Mouse (Mus musculus) liver, postnatal 0 days (tissue): ENCODE measurements around the gene Noxo1. TPM values are rescaled to one million over a fixed set of nuclear protein-coding genes. Genes with fewer than 3 reads are reported as not detected.
A peak's percentile ranks its signal among the peaks of the same experiment; 100 is the strongest.
"Not testable (repeated sequence)": the region's sequence is repeated elsewhere in the genome, so short reads cannot be mapped to it uniquely, and the experiment has no call there.

Experiments used
- ATAC-seq: fragments of 200-750 bp; cut with Nextera tagmentation; 2 replicates; pipeline ENCODE4 v1.8.0; 2017; ENCODE audit warnings: mild to moderate bottlenecking, moderate library complexity
- DNase-seq: peaks from one replicate; pipeline ENCODE4 v3.0.0-alpha.2; 2016
- H3K27ac ChIP-seq: fragments of 300-500 bp; sonication (generic); 2 replicates; pipeline ENCODE4 v1.5.1; 2014; ENCODE audit warnings: antibody characterized with exemption, moderate library complexity, mild to moderate bottlenecking, low read depth
- H3K27me3 ChIP-seq: fragments of 300-500 bp; sonication (generic); 2 replicates; pipeline ENCODE4 v1.6.1; 2014; ENCODE audit warnings: low read length, control low read depth, mixed read lengths; ENCODE audit not compliant: insufficient read depth
- H3K36me3 ChIP-seq: fragments of 300-500 bp; sonication (generic); replicated peaks from 2 replicates; pipeline ENCODE4 v1.6.1; 2014; ENCODE audit warnings: mild to moderate bottlenecking, control low read depth, low read length, moderate library complexity, mixed read lengths; ENCODE audit not compliant: insufficient read depth
- H3K4me1 ChIP-seq: fragments of 300-500 bp; sonication (generic); 2 replicates; pipeline ENCODE4 v1.6.1; 2014; ENCODE audit warnings: antibody characterized with exemption, mild to moderate bottlenecking, control low read depth; ENCODE audit not compliant: insufficient read depth
- H3K4me2 ChIP-seq: fragments of 300-500 bp; sonication (generic); 2 replicates; pipeline ENCODE4 v1.6.1; 2014; ENCODE audit warnings: low read depth, mild to moderate bottlenecking, low read length, moderate library complexity, mixed read lengths
- H3K4me3 ChIP-seq: fragments of 300-500 bp; sonication (generic); 2 replicates; pipeline ENCODE4 v1.5.1; 2014; ENCODE audit warnings: low read depth, low read length
- H3K9ac ChIP-seq: fragments of 300-500 bp; sonication (generic); replicated peaks from 2 replicates; pipeline ENCODE4 v1.6.1; 2014; ENCODE audit warnings: mild to moderate bottlenecking, moderate library complexity
- H3K9me3 ChIP-seq: fragments of 300-500 bp; sonication (generic); 2 replicates; pipeline ENCODE4 v1.6.1; 2016; ENCODE audit warnings: mild to moderate bottlenecking, control low read depth, low read length, mixed read lengths
- CTCF ChIP-seq: sonication (generic); IDR thresholded peaks from 2 replicates; pipeline ENCODE4 v1.5.1; 2016; ENCODE audit warnings: antibody characterized with exemption, low read depth
- EP300 ChIP-seq: IDR thresholded peaks from 2 replicates; pipeline ENCODE4 v1.6.1; 2016; ENCODE audit warnings: antibody characterized with exemption, low read depth, mild to moderate bottlenecking
- WGBS: fragments of 180-500 bp; shearing (Covaris S2); extraction: QIAGEN DNeasy Blood & Tissue Kit; methylation state at CpG from one replicate; pipeline ENCODE4 v1.1.7; 2014; ENCODE audit not compliant: insufficient replicate concordance; 5-methylcytosine and 5-hydroxymethylcytosine counted together
- polyA plus RNA-seq: library from polyadenylated mRNA; unstranded; fragments of >200 nt; fragmentation: Nextera tagmentation; extraction: Ambion mirVana; gene quantifications from 2 replicates; pipeline ENCODE4 v1.2.1, GENCODE M21; 2015

Gene Noxo1
- polyA plus RNA-seq, 1 experiment from 2014 or later, result 0.51 TPM

DNA sequence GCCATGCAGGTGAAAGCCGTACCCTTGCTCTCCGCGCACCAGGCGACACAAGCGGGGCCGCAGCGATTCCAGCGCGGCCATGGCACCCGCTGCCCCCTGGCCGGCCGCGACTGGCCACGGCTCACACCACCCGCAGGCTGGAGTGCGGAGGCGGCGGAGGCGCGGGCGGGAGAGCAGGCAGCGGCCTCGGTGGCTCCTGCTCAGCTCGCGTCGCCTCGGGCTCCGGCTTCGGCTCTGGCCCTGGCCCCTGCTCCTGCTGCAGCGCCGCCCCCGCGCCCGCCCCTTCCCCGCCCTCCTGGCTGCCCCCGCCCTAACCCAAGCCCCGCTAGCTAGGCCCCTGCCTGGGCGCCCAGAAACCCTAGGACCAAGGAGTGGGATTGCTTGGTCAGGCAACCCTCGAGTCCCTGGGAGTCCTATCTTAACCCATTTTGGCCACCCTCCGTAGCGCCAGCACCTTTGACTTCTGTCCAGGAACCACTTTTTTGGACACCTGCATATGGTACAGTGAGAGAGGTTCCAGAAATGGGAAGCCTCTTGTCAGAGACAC, 45.9 kb upstream of the Noxo1 start, which contains the start of gene Slc9a3r2:
TSS of gene Slc9a3r2 (minus strand) at position 258 of the 547 bp plus-strand sequence.
- H3K27ac ChIP-seq, result no peak within 1 kb of the TSS
- no peaks in the 10 kb centered on the region for H3K9me3 ChIP-seq
- WGBS, result 1% methylated on average over 41 of the region's 41 CpGs
- H3K27me3 ChIP-seq, result peaks cover 16% of the 10 kb centered on the region
- peak within 1 kb of the TSS; percentile 59 for H3K9ac ChIP-seq
- ATAC-seq, result peak; percentile 55; the same call in 1 of the 2 replicates
- H3K36me3 ChIP-seq, result no peaks in the 10 kb centered on the region
- TF ChIP-seq EP300 (no peak), CTCF (no peak)
- peak within 1 kb of the TSS; percentile 94 for H3K4me2 ChIP-seq
- peak; percentile 66 for DNase-seq
- peaks cover 17% of the 10 kb centered on the region for H3K4me1 ChIP-seq
- peak within 1 kb of the TSS; percentile 64 for H3K4me3 ChIP-seq

DNA sequence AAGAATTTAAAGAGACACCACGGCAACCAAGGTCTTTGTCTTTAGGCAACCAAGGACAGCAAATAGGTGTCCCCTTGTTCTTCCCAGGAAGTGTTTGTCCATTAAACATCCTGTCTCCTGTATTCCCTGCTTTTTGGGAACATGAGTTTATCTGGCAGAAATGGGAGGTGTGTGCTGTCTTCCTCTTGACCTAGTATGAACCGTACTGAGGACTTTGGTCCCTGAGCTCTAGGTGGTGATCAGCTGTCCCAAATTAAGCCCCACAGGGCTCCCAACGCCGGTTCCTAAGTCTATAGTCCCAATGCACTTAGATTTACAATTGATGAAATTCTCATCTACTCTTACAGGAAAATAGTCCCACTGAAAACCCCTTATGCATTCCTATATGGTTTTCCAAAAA, 45.3 kb upstream of the Noxo1 start:
- Histone ChIP-seq H3K4me3 (no peak overlapping the region), H3K9me3 (no peaks in the 10 kb centered on the region), H3K27ac (no peak overlapping the region), H3K4me2 (peak overlapping the region; percentile 94; the same call in 1 of the 2 replicates), H3K4me1 (peaks cover 13% of the 10 kb centered on the region), H3K9ac (no peak overlapping the region), H3K36me3 (no peaks in the 10 kb centered on the region), H3K27me3 (peaks cover 16% of the 10 kb centered on the region)
- ATAC-seq (no peak), DNase-seq (no peak)
- WGBS, result 61% methylated on average over 4 of the region's 4 CpGs
- TF ChIP-seq CTCF (no peak), EP300 (no peak)

GRCm38 (mm10) chr17:24651835-24652234, 44.2 kb upstream of the Noxo1 start:
- Histone ChIP-seq H3K27ac (no peak overlapping the region), H3K36me3 (no peaks in the 10 kb centered on the region), H3K4me3 (no peak overlapping the region), H3K4me1 (peaks cover 13% of the 10 kb centered on the region), H3K9me3 (no peaks in the 10 kb centered on the region), H3K4me2 (no peak overlapping the region), H3K27me3 (peaks cover 18% of the 10 kb centered on the region), H3K9ac (no peak overlapping the region)
- DNase-seq (no peak), ATAC-seq (no peak)
- WGBS, result 42% methylated on average over 3 of the region's 3 CpGs
- TF ChIP-seq CTCF, result no peak
- TF ChIP-seq EP300, result no peak

DNA sequence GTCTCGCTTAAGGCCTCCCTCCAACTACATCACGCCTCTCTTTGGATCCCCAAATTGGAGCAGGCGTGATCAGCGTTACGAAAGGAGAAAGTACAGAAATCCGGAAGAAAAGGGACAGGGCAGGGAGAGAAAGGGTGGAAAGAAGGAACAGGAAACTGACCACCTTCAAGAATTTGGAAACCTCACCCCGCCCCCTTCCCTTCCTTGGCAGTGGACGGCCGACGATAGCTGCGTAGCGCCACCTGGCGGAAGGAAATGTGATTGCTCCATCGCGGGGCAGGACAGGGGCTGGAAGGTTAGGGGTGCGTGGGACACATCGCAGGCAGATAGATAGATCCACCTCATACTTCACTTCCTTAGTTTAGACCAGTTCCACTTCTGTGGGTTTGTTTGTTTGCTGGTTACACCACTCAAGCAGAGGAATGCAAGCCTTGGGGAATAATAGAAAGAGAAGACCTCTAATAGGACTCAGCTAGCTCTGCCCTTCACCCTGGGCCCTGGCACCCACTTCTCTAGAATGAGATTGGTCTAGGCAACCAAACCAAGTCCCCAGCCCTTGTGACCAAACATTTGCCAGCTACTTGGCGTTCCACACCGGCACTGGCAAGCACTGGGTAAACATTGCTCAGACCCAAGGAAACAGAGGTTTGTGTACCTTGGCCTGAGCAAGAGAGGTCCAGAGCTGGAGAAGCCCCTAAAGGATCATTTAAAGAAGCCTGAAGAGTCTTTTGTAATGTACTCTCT, 41.9 kb upstream of the Noxo1 start:
- H3K36me3 ChIP-seq, result no peaks in the 10 kb centered on the region
- H3K27me3 ChIP-seq, result peaks cover 40% of the 10 kb centered on the region
- peak overlapping the region; percentile 55 for H3K4me2 ChIP-seq
- no peaks in the 10 kb centered on the region for H3K9me3 ChIP-seq
- DNase-seq (peak; percentile 87), ATAC-seq (peak; percentile 58; the same call in 1 of the 2 replicates)
- no peak overlapping the region for H3K9ac ChIP-seq
- TF ChIP-seq EP300, result no peak
- peak; percentile 97 for TF ChIP-seq CTCF
- H3K4me3 ChIP-seq, result no peak overlapping the region; the same call in 1 of the 2 replicates
- no peak overlapping the region for H3K27ac ChIP-seq
- WGBS, result 6% methylated on average over 19 of the region's 19 CpGs
- H3K4me1 ChIP-seq, result peaks cover 23% of the 10 kb centered on the region

GRCm38 (mm10) chr17:24654969-24655368, 41.1 kb upstream of the Noxo1 start:
- TF ChIP-seq CTCF (no peak), EP300 (no peak)
- WGBS, result 75% methylated on average over 4 of the region's 4 CpGs
- H3K27me3 ChIP-seq, result peaks cover 35% of the 10 kb centered on the region

DNA sequence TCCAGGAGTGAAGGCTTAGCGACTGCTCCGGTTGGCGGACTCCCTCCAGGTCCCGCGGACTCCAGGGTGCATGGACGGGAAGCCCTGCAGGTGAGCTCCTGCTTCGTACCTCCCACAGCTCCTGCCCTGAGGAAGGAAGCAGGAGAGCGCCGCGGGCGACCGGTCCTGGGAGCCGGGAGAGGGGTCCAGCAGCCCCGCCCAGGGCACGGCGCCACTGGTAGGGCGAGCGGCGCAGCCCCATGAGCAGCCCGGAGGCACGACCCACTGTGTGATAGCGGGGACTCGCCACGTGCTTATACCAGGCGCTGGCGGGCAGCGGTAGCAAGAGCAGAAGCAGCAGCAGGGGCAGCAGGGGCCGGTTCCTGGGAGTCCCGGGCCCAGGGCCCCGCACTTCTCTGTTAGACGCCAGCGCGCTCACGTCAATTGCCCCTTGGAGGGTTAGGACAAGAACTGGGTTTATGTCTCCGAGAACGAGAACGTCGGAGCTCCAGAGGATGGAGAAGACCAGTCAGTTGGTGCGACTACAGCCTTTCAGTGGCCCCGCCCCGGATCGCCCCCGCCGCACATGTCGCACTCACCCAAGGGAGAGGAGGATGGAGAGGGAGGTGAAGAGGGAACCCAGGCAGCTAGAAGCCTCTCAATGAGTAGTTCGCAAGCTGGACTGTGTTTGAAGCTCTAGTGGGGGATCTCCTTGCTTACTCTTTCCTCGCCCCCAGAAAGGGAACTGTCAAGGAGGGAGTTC, 37.8 kb upstream of the Noxo1 start, which contains the start of gene Npw:
TSS of gene Npw (minus strand) at position 441 of the 742 bp plus-strand sequence.
- ATAC-seq (peak; percentile 46; the same call in 1 of the 2 replicates), DNase-seq (peak; percentile 45)
- Histone ChIP-seq H3K36me3 (no peaks in the 10 kb centered on the region), H3K27me3 (peaks cover 27% of the 10 kb centered on the region), H3K9ac (0 out of 2 replicates have a peak within 1 kb of the TSS, but pooled peaks have one; percentile 34), H3K9me3 (no peaks in the 10 kb centered on the region), H3K27ac (no peak within 1 kb of the TSS), H3K4me3 (peak within 1 kb of the TSS; percentile 35), H3K4me1 (peaks cover 12% of the 10 kb centered on the region), H3K4me2 (peak within 1 kb of the TSS; percentile 71)
- 3% methylated on average over 46 of the region's 47 CpGs for WGBS
- no peak for TF ChIP-seq EP300
- TF ChIP-seq CTCF, result no peak

More at GRCm38 (mm10) chr17:24654969-24655368, 41.1 kb upstream of the Noxo1 start:
- Histone ChIP-seq H3K9me3 (no peaks in the 10 kb centered on the region), H3K4me1 (peaks cover 18% of the 10 kb centered on the region), H3K36me3 (no peaks in the 10 kb centered on the region), H3K4me2 (no peak overlapping the region), H3K4me3 (no peak overlapping the region), H3K27ac (no peak overlapping the region), H3K9ac (no peak overlapping the region)
- no peak for DNase-seq
- ATAC-seq, result no peak

GRCm38 (mm10) chr17:24667011-24667410, 29.0 kb upstream of the Noxo1 start:
- DNase-seq, H3K4me2 ChIP-seq, H3K27ac ChIP-seq, H3K27me3 ChIP-seq, ATAC-seq, H3K9me3 ChIP-seq, H3K36me3 ChIP-seq, H3K4me3 ChIP-seq, H3K9ac ChIP-seq: not testable (repeated sequence)
- peaks cover 26% of the 10 kb centered on the region for H3K4me1 ChIP-seq
- 64% methylated on average over 7 of the region's 7 CpGs for WGBS
